Mouse (Mus musculus): ENCODE measurements around the gene Zfp207. TPM values are rescaled to one million over a fixed set of nuclear protein-coding genes. Genes with fewer than 3 reads are reported as not detected.

The Zfp207 gene
- total RNA-seq (2023), result 177 TPM

GRCm38 (mm10) chr11:80383019-80383625 lies at the start of gene Zfp207:
Gene Zfp207 (plus strand): TSS chr11:80383279.

GRCm38 (mm10) chr11:80377712-80378451 lies 5.2 kb upstream of the Zfp207 start, which contains the start of gene 5730455P16Rik:
Gene 5730455P16Rik (minus strand): TSS chr11:80378034.

GRCm38 (mm10) chr11:80428381-80429008 lies 45.4 kb downstream of the Zfp207 start, which contains the start of gene Psmd11:
Gene Psmd11 (plus strand): TSS chr11:80428615.

Other genes with a start within 250 kb of the Zfp207 start
- 2.8 TPM for gene Tefm, start 241.1 kb upstream of the Zfp207 start, total RNA-seq (2023)
- 1.8 TPM for gene Adap2, start 229.2 kb upstream of the Zfp207 start, total RNA-seq (2023)
- 7.1 TPM for gene Rnf135, start 199.4 kb upstream of the Zfp207 start, total RNA-seq (2023)
- gene Rhot1, start 174.3 kb upstream of the Zfp207 start, total RNA-seq (2023), result 38.0 TPM
- 0.65 TPM for gene Rhbdl3, start 82.4 kb upstream of the Zfp207 start, total RNA-seq (2023)
- gene 5730455P16Rik, start 5.2 kb upstream of the Zfp207 start, total RNA-seq (2023), result 12.9 TPM
- 89.6 TPM for gene Psmd11, start 45.3 kb downstream of the Zfp207 start, total RNA-seq (2023)
- gene Cdk5r1, start 93.7 kb downstream of the Zfp207 start, total RNA-seq (2023), result 4.4 TPM

All from CD4-positive naive resting alpha-beta T cell, adult 57 days (primary cell).